13 mouse cellular contexts compared by ENCODE assay signal in genomic region chr9:32537706-32538105, GRCm38 (mm10). TPM values are rescaled to one million over a fixed set of nuclear protein-coding genes. Genes with fewer than 3 reads are reported as not detected.
DNase-seq lines count a peak whose midpoint lies in the region; ATAC-seq lines count a peak whose summit lies in the region.
"Had no signal": no experiment of that assay in that cellular context is flagged by ENCODE, and none has a peak within 500 bp of the region (broad histone marks: within the 10 kb centered on the region; RNA-seq: fewer than 3 reads in every experiment).

No protein-coding gene starts in this region.

- no peak for ATAC-seq in heart, embryonic 15.5 days (replicated peaks; ENCODE audit: insufficient number of reproducible peaks, insufficient read depth, low FRiP score, low read depth)
- ATAC-seq in megakaryocyte, adult 5-6 weeks (ENCODE audit: poor library complexity, severe bottlenecking) = no peak
- ATAC-seq: midbrain, embryonic 16.5 days had no signal

- no peak overlapping the region for H3K27ac ChIP-seq in heart, embryonic 15.5 days
- H3K27ac ChIP-seq in embryonic facial prominence, embryonic 10.5 days (replicated peaks) = no peak overlapping the region
- H3K27ac ChIP-seq: layer of hippocampus, adult 2 months had no signal

- H3K4me2 ChIP-seq in heart, embryonic 15.5 days = peak overlapping the region; percentile 97

- H3K27me3 ChIP-seq in heart, embryonic 15.5 days = peaks cover 14% of the 10 kb centered on the region
- H3K27me3 ChIP-seq in megakaryocyte, embryonic 14.5 days (replicated peaks) = no peaks in the 10 kb centered on the region
- peaks cover 48% of the 10 kb centered on the region for H3K27me3 ChIP-seq in embryonic facial prominence, embryonic 10.5 days (replicated peaks; ENCODE audit: low read depth, poor library complexity, severe bottlenecking)

- H3K9me3 ChIP-seq in heart, embryonic 15.5 days (replicated peaks) = no peaks in the 10 kb centered on the region
- H3K9me3 ChIP-seq in megakaryocyte, embryonic 14.5 days = no peaks in the 10 kb centered on the region
- no peaks in the 10 kb centered on the region for H3K9me3 ChIP-seq in embryonic facial prominence, embryonic 10.5 days

- intact Hi-C loops in heart, postnatal 10 days (cut with DNase I) = no loop called here
- intact Hi-C loops in left cerebral cortex, postnatal 14 days (cut with DNase I) = no loop called here

- H3K36me3 ChIP-seq in heart, embryonic 15.5 days = no peaks in the 10 kb centered on the region
- peaks cover 55% of the 10 kb centered on the region for H3K36me3 ChIP-seq in megakaryocyte, embryonic 14.5 days (replicated peaks; ENCODE audit: low read length)
- H3K36me3 ChIP-seq in embryonic facial prominence, embryonic 10.5 days (replicated peaks) = peaks cover 16% of the 10 kb centered on the region

- WGBS in heart, embryonic 15.5 days = 57% methylated on average over 6 of the region's 6 CpGs
- WGBS in embryonic facial prominence, embryonic 10.5 days = 84% methylated on average over 6 of the region's 6 CpGs

- peaks cover 15% of the 10 kb centered on the region for H3K4me1 ChIP-seq in heart, embryonic 15.5 days (replicated peaks)
- peaks cover 58% of the 10 kb centered on the region for H3K4me1 ChIP-seq in megakaryocyte, embryonic 14.5 days
- H3K4me1 ChIP-seq in embryonic facial prominence, embryonic 10.5 days = peaks cover 42% of the 10 kb centered on the region

- H3K9ac ChIP-seq in heart, embryonic 15.5 days = no peak overlapping the region

- peak overlapping the region; percentile 81; the same call in 1 of the 2 replicates for H3K4me3 ChIP-seq in heart, embryonic 15.5 days
- H3K4me3 ChIP-seq in megakaryocyte, embryonic 14.5 days (replicated peaks) = peak overlapping the region; percentile 93
- H3K4me3 ChIP-seq in embryonic facial prominence, embryonic 10.5 days = peak overlapping the region; percentile 92; the same call in 1 of the 2 replicates
- H3K4me3 ChIP-seq: layer of hippocampus, adult 2 months had no signal

- no peak for DNase-seq in heart, postnatal 10 days
- DNase-seq in embryonic facial prominence, embryonic 10.5 days (ENCODE audit: low spot score) = no peak
- peak; percentile 62 for DNase-seq in naive thymus-derived CD4-positive, alpha-beta T cell, adult 2 months (ENCODE audit: low read depth)
- no peak for DNase-seq in left cerebral cortex, postnatal 14 days (ENCODE audit: low spot score in 2 of 2)
- DNase-seq: cerebellum, adult 9-10 months; kidney, adult 11 months; lung, postnatal 10 days; right cerebral cortex, postnatal 14 days had no signal

RNA-seq across cellular contexts. Expression of gene Fli1, which starts 5.0 kb away (rescaled TPM):
- 20.6 and 21.8 TPM in 2 replicates for polyA plus RNA-seq in heart, embryonic 15.5 days (2015; fragmentation: Nextera tagmentation; extraction: Ambion mirVana)
- 10 to 100 TPM; 41.1 to 47.5 TPM for total RNA-seq in heart, postnatal 10 days (2021)
- polyA plus RNA-seq in megakaryocyte, embryonic 14.5 days (2012; ENCODE audit: insufficient read depth, low replicate concordance) = 20.8 and 61.7 TPM in 2 replicates
- 89.0 and 92.7 TPM in 2 replicates for total RNA-seq in megakaryocyte, adult 5-6 weeks (2015)
- 95.8 and 106 TPM in 2 replicates for total RNA-seq in megakaryocyte, adult 5-6 weeks (2017)
- 54.8 and 56.7 TPM in 2 replicates for polyA plus RNA-seq in embryonic facial prominence, embryonic 10.5 days (2016; fragmentation: Nextera tagmentation; extraction: Ambion mirVana)
- 1 to 10 TPM; 7.6 to 7.8 TPM for total RNA-seq in left cerebral cortex, postnatal 14 days (2021)

Comparison
In these comparisons a context has a peak if more than half of its experiments do, and no peak if none do; other contexts are left out.
1. RNA of gene Fli1, which starts 5.0 kb away (total RNA-seq): 89.0 to 106 TPM in megakaryocyte, adult 5-6 weeks and 41.1 to 47.5 TPM in heart, postnatal 10 days; 7.6 to 7.8 TPM in left cerebral cortex, postnatal 14 days; every median in the first group is over 4 times any median in the second.
2. Peak in every context shown above with its lines, with median percentiles within 50 percentile points of each other: H3K4me3 ChIP-seq.